Mouse (Mus musculus) thymus, postnatal 10 days (tissue): Measurements from ENCODE around the gene Ptges3l.
"Not testable (repeated sequence)": the region's sequence is repeated elsewhere in the genome, so short reads cannot be mapped to it uniquely, and the experiment has no call there.

Source experiments
- DNase-seq, 2 experiments: peaks; one replicate each; pipeline ENCODE4 v3.0.0; 2021; ENCODE audit warnings: low spot score in 2 of 2

Ptges3l gene

DNA sequence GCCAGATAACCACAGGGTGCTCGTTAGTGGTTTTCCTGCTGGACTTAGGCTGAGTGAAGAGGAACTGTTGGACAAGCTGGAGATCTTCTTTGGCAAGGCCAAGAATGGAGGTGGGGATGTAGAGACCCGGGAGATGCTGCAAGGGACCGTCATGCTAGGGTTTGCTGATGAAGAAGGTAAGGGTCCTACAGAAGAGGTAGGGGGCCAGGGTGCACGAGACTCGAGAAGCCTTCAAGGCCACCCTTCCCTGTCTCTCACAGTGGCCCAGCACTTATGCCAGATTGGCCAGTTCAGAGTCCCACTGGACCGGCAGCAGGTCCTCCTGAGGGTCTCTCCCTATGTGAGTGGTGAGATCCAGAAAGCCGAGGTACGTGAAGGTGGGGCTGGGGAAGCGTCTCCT, 32.5 kb upstream of the Ptges3l start:
- no peak for DNase-seq

GRCm38 (mm10) chr11:101455627-101456026, 30.5 kb upstream of the Ptges3l start:
- no peak for DNase-seq

DNA sequence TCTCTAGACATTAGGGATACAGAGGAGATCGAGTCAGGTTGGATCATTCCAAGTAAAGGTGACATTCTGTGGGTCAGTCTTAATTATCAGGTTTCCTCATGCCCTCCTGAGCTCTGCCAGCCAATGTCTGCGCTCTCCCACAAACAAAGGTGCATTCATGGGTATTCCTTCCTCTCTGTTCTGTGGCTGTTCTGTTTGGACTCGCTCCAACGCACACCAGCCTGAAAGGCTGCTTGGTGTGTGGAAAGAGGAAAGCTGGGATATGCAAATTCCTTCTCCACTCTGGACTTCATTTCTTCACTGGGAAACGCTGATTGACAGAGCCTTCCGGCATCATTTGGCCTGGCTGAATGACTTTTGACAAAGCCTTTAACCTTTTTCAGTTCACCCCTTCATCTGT, 29.6 kb upstream of the Ptges3l start:
- DNase-seq, result no peak

GRCm38 (mm10) chr11:101452093-101452774, 27.1 kb upstream of the Ptges3l start:
- DNase-seq, result no peak

DNA sequence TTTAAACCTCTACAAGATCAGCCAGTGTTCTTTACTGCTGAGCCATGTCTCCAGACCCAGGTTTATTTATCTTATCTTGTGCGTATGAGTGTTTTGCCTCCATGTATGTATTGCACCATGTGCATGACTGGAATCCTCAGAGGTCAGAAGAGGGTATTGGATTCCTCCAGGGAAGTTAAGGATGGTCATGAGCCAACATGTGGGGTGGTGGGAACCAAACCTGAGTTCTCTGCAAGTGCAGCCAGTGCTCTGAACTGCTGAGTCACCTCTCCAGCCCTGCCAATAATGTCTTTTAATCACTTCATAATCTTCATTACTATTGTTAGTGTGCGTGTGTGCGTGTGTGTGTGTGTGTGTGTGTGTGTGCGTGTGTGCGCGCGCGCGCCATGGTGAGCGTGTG, 26.4 kb upstream of the Ptges3l start:
- DNase-seq, result no peak

DNA sequence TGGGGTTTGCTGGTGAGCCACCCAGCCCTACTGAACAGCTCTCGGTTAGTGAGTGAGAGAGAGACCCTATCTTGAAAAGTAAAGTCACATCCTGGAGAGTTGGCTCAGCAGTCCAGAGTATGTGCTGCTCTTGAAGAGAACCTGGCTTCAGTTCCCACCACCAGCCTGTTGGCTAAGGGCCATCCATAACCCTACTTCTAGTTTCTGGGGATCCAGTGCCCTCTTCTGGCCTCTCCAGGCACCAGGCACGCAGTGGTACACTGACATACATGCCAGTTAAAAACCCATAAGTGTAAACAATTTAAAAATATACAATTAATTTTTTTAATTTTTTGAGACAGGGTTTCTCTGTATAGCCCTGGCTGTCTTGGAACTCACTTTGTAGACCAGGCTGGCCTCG, 25.3 kb upstream of the Ptges3l start:
- DNase-seq, result no peak

DNA sequence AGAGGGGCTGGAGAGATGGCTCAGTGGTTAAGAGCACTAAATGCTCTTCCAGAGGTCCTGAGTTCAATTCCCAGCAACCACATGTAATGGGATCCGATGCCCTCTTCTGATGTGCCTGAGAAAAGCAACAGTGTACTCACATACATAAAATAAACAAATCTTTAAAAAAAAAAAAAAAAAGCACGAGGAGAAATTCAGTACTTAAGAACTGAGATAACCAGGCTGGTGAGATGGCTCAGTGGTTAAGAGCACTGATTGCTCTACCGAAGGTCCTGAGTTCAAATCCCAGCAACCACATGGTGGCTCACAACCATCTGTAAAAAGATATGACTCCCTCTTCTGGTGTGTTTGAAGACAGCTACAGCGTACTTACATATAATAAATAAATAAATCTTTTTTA, 24.5 kb upstream of the Ptges3l start:
- not testable (repeated sequence) for DNase-seq

GRCm38 (mm10) chr11:101448899-101449298, 23.8 kb upstream of the Ptges3l start:
- no peak for DNase-seq

DNA sequence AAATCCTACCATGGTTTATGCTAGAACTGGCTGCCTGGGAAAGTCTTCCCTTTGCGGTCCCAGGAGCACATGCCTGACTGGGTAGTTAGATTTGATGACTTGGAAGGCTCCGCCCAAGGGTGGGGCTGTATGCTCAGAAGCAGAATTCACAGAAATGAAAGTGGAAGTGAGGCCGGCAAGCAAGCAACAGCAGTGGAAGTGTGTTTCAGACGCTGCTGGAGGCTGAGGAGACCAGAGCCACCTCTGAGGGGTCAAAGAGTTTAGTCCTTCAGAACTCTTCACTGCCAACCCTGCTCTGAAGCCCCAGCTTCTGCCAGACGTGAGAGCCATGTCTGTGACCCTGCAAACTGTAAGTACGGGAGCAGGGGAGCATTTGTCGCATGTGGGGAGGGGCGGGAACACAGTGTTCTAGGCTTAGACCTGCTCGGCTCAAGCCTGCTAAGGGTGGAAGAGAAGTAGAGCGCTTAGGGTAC, 23.2 kb upstream of the Ptges3l start, which contains the start of gene Ifi35:
TSS of gene Ifi35 (plus strand) at position 134 of the 473 bp plus-strand sequence.
- peak; percentile 45 to 54 for DNase-seq

- no peak for DNase-seq
Observed at GRCm38 (mm10) chr11:101447786-101448185, 22.7 kb upstream of the Ptges3l start.

- DNase-seq, result not testable (repeated sequence)
Observed at GRCm38 (mm10) chr11:101446860-101447259, 21.7 kb upstream of the Ptges3l start.

DNA sequence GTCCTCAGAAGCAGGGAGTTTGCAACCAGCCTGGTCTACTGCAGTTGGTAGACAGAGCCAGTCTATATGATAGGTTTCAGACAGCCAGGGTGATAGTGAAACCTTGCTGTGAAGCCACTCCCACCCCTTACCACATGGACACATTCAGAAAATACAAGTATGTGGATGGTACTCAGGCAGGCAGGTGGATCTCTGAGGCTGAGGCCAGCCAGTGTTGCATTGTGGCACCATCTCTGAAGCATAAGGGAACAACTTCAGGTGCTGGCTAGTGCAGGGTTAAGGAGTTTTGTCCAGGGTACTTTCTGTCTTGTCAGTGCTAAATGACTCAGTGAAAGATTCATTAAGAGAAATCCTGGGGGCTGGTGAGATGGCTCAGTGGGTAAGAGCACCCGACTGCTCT, 21.2 kb upstream of the Ptges3l start:
- DNase-seq, result no peak

- DNase-seq, result no peak
Observed at GRCm38 (mm10) chr11:101442760-101443159, 17.6 kb upstream of the Ptges3l start.

GRCm38 (mm10) chr11:101442127-101442693, 17.1 kb upstream of the Ptges3l start, which contains the start of gene Rpl27:
Gene Rpl27 (plus strand): TSS chr11:101442298.
- peak; percentile 95 to 99 for DNase-seq

DNA sequence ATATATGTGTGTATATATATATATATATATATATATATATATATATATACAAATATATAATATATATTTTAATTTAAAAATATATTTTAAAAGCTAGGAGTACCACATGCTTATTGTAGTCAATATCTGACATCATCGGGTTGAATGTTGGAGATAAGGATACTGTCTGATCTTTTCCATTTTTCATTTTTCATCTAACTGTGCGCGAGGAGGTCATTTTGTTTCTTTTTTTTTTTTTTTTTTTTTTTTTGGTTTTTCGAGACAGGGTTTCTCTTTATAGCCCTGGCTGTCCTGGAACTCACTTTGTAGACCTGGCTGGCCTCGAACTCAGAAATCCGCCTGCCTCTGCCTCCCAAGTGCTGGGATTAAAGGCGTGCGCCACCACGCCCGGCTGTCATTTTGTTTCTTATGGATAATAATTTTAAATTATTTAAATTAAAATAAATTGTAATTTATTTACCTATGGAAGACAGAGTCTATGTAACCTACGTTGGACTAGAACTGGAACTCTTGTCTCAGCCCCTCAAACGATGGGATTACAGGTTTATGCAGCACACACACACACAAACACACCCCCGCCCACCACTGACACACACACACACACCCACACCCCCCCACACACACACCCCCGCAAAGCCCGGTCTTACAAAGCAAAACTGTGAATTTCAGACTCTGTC, 16.5 kb upstream of the Ptges3l start:
- not testable (repeated sequence) for DNase-seq

DNA sequence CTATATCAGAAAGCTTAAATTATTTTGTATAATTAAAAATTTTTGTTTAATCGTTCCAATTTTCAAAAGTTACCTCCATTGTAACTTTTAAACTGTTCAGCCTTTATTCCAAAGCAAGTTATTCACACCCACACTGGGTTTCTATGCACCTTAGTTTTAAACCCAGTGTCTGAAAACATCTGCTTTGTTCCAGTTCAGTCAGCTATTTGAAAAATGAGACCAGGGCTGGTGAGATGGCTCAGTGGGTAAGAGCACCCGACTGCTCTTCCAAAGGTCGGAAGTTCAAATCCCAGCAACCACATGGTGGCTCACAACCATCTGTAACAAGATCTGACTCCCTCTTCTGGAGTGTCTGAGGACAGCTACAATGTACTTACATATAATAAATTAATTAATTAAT, 12.9 kb upstream of the Ptges3l start:
- not testable (repeated sequence) for DNase-seq

DNA sequence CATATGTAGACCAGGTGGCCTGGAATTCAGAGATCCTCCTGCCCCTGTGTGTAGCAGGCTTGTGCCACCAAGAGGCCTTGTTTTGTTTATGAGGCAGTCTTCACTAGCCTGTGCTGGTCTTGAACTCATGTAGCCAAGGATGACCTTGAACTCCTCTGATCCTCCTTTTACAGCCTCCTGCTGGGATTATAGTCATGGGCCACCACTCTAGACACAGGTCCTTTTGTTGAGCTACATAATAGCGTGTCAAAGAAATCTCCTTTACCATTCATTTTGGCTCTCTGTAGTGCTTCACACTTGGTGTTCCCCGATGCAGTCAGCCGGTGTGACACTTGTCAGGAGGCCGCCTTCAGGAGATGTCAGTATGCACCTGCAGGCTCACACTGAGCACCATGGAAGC, 11.8 kb upstream of the Ptges3l start:
- DNase-seq, result no peak

DNA sequence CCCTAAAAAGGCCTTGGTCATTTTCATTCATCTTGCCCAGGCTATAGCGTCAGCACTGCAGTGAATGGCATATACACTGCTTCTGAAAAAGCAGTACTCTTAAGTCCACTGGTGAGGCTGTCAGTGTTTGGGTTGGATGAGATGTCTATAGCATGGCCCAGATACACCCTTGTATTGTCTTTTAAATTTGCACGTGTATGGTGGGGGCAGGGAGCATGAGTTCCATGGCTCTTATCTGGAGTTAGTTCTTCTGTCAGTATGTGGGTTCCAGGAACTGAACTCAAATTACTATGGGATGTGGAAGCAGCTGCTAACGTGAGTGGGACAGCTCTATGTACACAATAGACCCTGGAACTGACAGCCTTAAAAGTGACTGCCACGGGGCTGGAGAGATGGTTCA, 10.7 kb upstream of the Ptges3l start:
- no peak for DNase-seq

GRCm38 (mm10) chr11:101433396-101433795, 8.3 kb upstream of the Ptges3l start:
- DNase-seq, result no peak

- no peak for DNase-seq
Observed at GRCm38 (mm10) chr11:101431327-101431726, 6.2 kb upstream of the Ptges3l start.

- DNase-seq, result no peak
Observed at GRCm38 (mm10) chr11:101426165-101426564, 1.0 kb upstream of the Ptges3l start.

DNA sequence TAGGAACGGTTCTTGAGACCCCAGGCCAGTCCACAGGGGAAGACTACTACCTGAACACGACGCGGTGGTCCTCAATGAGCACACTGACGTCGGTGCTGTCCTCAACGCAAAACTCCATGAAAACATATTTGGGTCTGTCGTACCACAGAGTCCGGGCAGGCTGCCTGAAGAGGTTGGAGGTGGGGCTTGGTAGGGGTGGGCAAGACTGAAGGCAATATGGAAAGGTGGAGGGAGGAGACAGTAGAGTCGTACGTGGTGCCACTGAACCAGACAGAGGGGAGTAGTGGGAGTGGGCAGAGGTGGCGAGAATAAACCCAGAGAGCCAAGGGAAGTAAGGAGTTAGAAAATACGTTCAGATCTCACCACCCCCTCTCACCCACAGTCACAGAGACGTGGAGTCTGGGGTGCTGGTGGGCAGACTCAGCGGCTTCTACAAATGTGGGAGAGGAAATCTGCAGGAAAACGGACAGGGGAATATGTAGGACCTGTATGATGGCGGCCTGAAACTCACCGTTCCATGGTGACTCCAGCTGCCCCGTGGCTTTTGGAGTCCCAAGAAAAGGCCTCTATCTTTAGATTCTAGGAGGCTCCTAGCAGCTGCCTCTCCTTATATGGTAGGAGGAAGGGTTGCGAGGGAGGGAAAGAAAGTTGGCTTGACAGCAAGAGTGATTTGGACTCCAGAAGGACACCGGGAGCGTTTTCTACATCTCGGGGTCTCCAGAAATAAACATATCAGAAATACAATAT, 855 bp downstream of the Ptges3l start, which contains the start of gene Gm27029:
TSS of gene Gm27029 (minus strand) at position 692 of the 747 bp plus-strand sequence.
- DNase-seq, result no peak
